Mouse (Mus musculus) stomach, embryonic 16.5 days (tissue): ENCODE measurements around the gene Idua. TPM values are rescaled to one million over a fixed set of nuclear protein-coding genes. Genes with fewer than 3 reads are reported as not detected.

ENCODE experiments used
- ATAC-seq: fragments of 200-750 bp; cut with Nextera tagmentation; 2 replicates; pipeline ENCODE4 v1.8.0; 2017; ENCODE audit warnings: moderate number of reproducible peaks, moderate TSS enrichment; ENCODE audit not compliant: insufficient read depth, low FRiP score
- H3K27ac ChIP-seq: fragments of 300-500 bp; sonication (generic); 2 replicates; pipeline ENCODE4 v1.5.1; 2014; ENCODE audit warnings: low read length
- H3K27me3 ChIP-seq: fragments of 300-500 bp; sonication (generic); 2 replicates; pipeline ENCODE4 v1.6.1; 2014; ENCODE audit warnings: low read length, control low read depth, mixed read lengths; ENCODE audit not compliant: control insufficient read depth, insufficient read depth
- H3K36me3 ChIP-seq: fragments of 300-500 bp; sonication (generic); 2 replicates; pipeline ENCODE4 v1.6.1; 2014; ENCODE audit warnings: low read length; ENCODE audit not compliant: control insufficient read depth, insufficient read depth
- H3K4me1 ChIP-seq: fragments of 300-500 bp; sonication (generic); 2 replicates; pipeline ENCODE4 v1.6.1; 2014; ENCODE audit warnings: low read length, control low read depth, mixed read lengths; ENCODE audit not compliant: control insufficient read depth, insufficient read depth
- H3K4me2 ChIP-seq: fragments of 300-500 bp; sonication (generic); 2 replicates; pipeline ENCODE4 v1.6.1; 2014; ENCODE audit warnings: low read depth, low read length, mixed read lengths
- H3K4me3 ChIP-seq: fragments of 300-500 bp; sonication (generic); replicated peaks from 2 replicates; pipeline ENCODE4 v1.5.1; 2014; ENCODE audit warnings: mild to moderate bottlenecking, low read length
- H3K9ac ChIP-seq: fragments of 300-500 bp; sonication (generic); 2 replicates; pipeline ENCODE4 v1.6.1; 2014; ENCODE audit warnings: low read length
- H3K9me3 ChIP-seq: fragments of 300-500 bp; sonication (generic); replicated peaks from 2 replicates; pipeline ENCODE4 v1.6.1; 2016; ENCODE audit warnings: low read length, control low read depth; ENCODE audit not compliant: control insufficient read depth
- WGBS: fragments of 180-500 bp; shearing (Covaris S2); extraction: QIAGEN DNeasy Blood & Tissue Kit; methylation state at CpG from one replicate; pipeline ENCODE4 v1.1.7; 2014; 5-methylcytosine and 5-hydroxymethylcytosine counted together
- polyA plus RNA-seq: library from polyadenylated mRNA; unstranded; fragments of >200 nt; fragmentation: Nextera tagmentation; extraction: Ambion mirVana; gene quantifications from 2 replicates; pipeline ENCODE4 v1.2.1, GENCODE M21; 2015

Gene Idua
- polyA plus RNA-seq, 1 experiment from 2014 or later = 15.2 TPM

DNA sequence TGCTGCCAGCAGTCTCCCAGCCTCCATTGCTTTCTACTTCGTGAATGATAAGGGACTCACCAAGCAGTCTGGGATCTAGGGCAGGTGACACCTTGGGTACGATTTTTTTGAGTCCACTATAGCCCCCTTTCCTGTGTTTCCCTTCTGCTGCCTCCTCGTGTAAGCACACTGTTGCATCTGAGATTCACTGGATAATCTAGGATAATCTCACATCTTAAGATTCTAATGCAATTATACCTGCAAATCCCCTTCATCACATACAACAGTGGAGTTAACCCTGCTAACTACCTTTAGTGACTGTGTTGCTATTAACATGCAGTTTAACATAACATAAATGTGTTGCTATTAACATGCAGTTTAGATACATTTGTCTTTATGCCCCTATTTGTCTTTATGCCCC lies 4.9 kb downstream of the Idua start:
- Histone ChIP-seq H3K27ac (no peak overlapping the region), H3K36me3 (no peaks in the 10 kb centered on the region), H3K4me3 (no peak overlapping the region), H3K4me2 (no peak overlapping the region), H3K9me3 (no peaks in the 10 kb centered on the region), H3K4me1 (peaks cover 13% of the 10 kb centered on the region; the same call in 1 of the 2 replicates), H3K27me3 (no peaks in the 10 kb centered on the region), H3K9ac (no peak overlapping the region)
- no peak for ATAC-seq
- WGBS = 34% methylated on average over 3 of the region's 3 CpGs

DNA sequence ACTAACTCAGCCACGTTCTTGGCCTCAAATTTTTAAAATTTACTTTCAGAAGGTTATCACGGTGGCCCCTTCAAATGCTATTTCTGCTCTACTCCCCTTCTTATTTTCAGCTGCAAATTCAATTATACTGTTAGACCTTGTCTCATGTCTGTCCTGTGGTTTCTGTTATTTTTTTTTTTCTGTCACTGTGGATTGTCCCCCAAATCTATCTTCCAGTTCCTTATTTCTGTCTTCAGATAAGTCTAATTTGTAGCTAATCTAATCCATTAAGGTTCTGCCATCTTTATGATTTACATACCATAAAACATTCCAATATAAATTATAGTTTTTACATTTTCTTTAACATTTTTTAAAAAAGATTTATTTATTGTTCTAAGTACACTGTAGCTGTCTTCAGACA lies 7.2 kb downstream of the Idua start:
- no peak overlapping the region for H3K9ac ChIP-seq
- peaks cover 16% of the 10 kb centered on the region; the same call in 1 of the 2 replicates for H3K4me1 ChIP-seq
- 70% methylated on average over 2 of the region's 2 CpGs for WGBS

GRCm38 (mm10) chr5:108668387-108668932 lies 8.3 kb downstream of the Idua start:
- Histone ChIP-seq H3K9me3 (no peaks in the 10 kb centered on the region), H3K4me2 (peak overlapping the region; percentile 81), H3K36me3 (peaks cover 12% of the 10 kb centered on the region), H3K27me3 (no peaks in the 10 kb centered on the region), H3K4me1 (peaks cover 16% of the 10 kb centered on the region; the same call in 1 of the 2 replicates), H3K4me3 (peak overlapping the region; percentile 61), H3K9ac (peak overlapping the region; percentile 87), H3K27ac (peak overlapping the region; percentile 81)
- ATAC-seq = no peak
- WGBS = 10% methylated on average over 3 of the region's 3 CpGs

More for the DNA sequence above, 7.2 kb downstream of the Idua start:
- ATAC-seq = no peak
- Histone ChIP-seq H3K4me3 (no peak overlapping the region), H3K9me3 (no peaks in the 10 kb centered on the region), H3K4me2 (no peak overlapping the region), H3K27me3 (no peaks in the 10 kb centered on the region), H3K27ac (no peak overlapping the region), H3K36me3 (peaks cover 10% of the 10 kb centered on the region)

- ATAC-seq = peak; percentile 86
- WGBS = 5% methylated on average over 43 of the region's 43 CpGs
These were observed 9.1 kb downstream of the Idua start, which contains the start of gene Dgkq for GRCm38 (mm10) chr5:108668977-108669936. TSS of gene Dgkq (minus strand) at chr5:108669672.

GRCm38 (mm10) chr5:108669986-108670385 lies 9.9 kb downstream of the Idua start:
- no peak for ATAC-seq
- H3K4me2 ChIP-seq = peak overlapping the region; percentile 81
- peak overlapping the region; percentile 87 for H3K9ac ChIP-seq
- H3K9me3 ChIP-seq = no peaks in the 10 kb centered on the region
- H3K36me3 ChIP-seq = peaks cover 12% of the 10 kb centered on the region
- H3K4me3 ChIP-seq = peak overlapping the region; percentile 61
- no peaks in the 10 kb centered on the region for H3K27me3 ChIP-seq
- peaks cover 16% of the 10 kb centered on the region; the same call in 1 of the 2 replicates for H3K4me1 ChIP-seq
- 75% methylated on average over 9 of the region's 9 CpGs for WGBS
- peak overlapping the region; percentile 81; the same call in 1 of the 2 replicates for H3K27ac ChIP-seq

More at GRCm38 (mm10) chr5:108668977-108669936, 9.1 kb downstream of the Idua start, which contains the start of gene Dgkq:
- Histone ChIP-seq H3K9me3 (no peaks in the 10 kb centered on the region), H3K36me3 (peaks cover 12% of the 10 kb centered on the region), H3K4me1 (peaks cover 16% of the 10 kb centered on the region; the same call in 1 of the 2 replicates), H3K27me3 (no peaks in the 10 kb centered on the region), H3K27ac (peak within 1 kb of the TSS; percentile 81), H3K9ac (peak within 1 kb of the TSS; percentile 87), H3K4me3 (peak within 1 kb of the TSS; percentile 61), H3K4me2 (peak within 1 kb of the TSS; percentile 81)

GRCm38 (mm10) chr5:108670785-108671184 lies 10.7 kb downstream of the Idua start:
- no peak overlapping the region for H3K27ac ChIP-seq
- peaks cover 12% of the 10 kb centered on the region for H3K36me3 ChIP-seq
- peak; percentile 20; the same call in 1 of the 2 replicates for ATAC-seq
- H3K4me2 ChIP-seq = no peak overlapping the region
- no peaks in the 10 kb centered on the region for H3K9me3 ChIP-seq
- no peaks in the 10 kb centered on the region for H3K27me3 ChIP-seq
- no peak overlapping the region for H3K9ac ChIP-seq
- H3K4me3 ChIP-seq = no peak overlapping the region
- H3K4me1 ChIP-seq = peaks cover 19% of the 10 kb centered on the region; the same call in 1 of the 2 replicates

DNA sequence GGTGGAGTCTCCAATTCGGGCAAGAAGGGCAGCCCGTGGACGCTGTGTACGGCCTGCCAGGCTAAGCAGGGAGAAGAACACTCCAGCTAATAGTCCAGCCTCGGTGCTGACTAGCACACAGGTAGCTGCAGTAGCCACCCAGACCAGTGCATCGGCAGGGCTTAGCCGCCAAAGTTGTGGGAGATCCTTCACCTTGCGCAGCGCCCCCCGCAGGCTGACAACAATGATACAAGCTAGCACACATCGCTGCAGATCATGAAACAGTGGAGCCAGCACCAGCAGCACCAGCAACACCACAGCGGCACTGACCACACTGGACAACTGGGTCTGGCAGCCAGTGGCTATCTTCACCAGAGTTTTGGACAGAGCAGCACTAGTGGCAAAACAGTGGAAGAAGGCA lies 11.6 kb downstream of the Idua start:
- Histone ChIP-seq H3K36me3 (peaks cover 12% of the 10 kb centered on the region), H3K4me3 (no peak overlapping the region), H3K4me2 (no peak overlapping the region), H3K9ac (no peak overlapping the region), H3K27me3 (no peaks in the 10 kb centered on the region), H3K9me3 (no peaks in the 10 kb centered on the region), H3K4me1 (peaks cover 21% of the 10 kb centered on the region), H3K27ac (no peak overlapping the region)
- ATAC-seq = no peak
- 92% methylated on average over 12 of the region's 12 CpGs for WGBS

- H3K4me3 ChIP-seq = no peak overlapping the region
- WGBS = 68% methylated on average over 2 of the region's 2 CpGs
These were observed 14.5 kb downstream of the Idua start for GRCm38 (mm10) chr5:108674624-108675023.

More at GRCm38 (mm10) chr5:108674624-108675023, 14.5 kb downstream of the Idua start:
- no peak overlapping the region for H3K4me2 ChIP-seq
- H3K4me1 ChIP-seq = peaks cover 24% of the 10 kb centered on the region
- no peak overlapping the region for H3K9ac ChIP-seq
- H3K36me3 ChIP-seq = peaks cover 12% of the 10 kb centered on the region
- H3K9me3 ChIP-seq = no peaks in the 10 kb centered on the region
- ATAC-seq = no peak
- H3K27me3 ChIP-seq = no peaks in the 10 kb centered on the region
- H3K27ac ChIP-seq = no peak overlapping the region
